Mouse (Mus musculus) limb, embryonic 13.5 days (tissue): Measurements from ENCODE around the gene Lrrc7. TPM values are rescaled to one million over a fixed set of nuclear protein-coding genes. Genes with fewer than 3 reads are reported as not detected.

ENCODE experiments used
- ATAC-seq: fragments of 200-750 bp; cut with Nextera tagmentation; 2 replicates; pipeline ENCODE4 v1.8.0; 2017; ENCODE audit warnings: low read depth, moderate number of reproducible peaks, moderate TSS enrichment; ENCODE audit not compliant: low FRiP score
- H3K27ac ChIP-seq: fragments of 300-500 bp; sonication (generic); 2 replicates; pipeline ENCODE4 v1.5.1; 2015; ENCODE audit warnings: inconsistent platforms, mild to moderate bottlenecking, moderate library complexity
- H3K27me3 ChIP-seq: fragments of 300-500 bp; sonication (generic); 2 replicates; pipeline ENCODE4 v1.6.1; 2015; ENCODE audit warnings: mild to moderate bottlenecking, inconsistent platforms
- H3K36me3 ChIP-seq: fragments of 300-500 bp; sonication (generic); 2 replicates; pipeline ENCODE4 v1.6.1; 2015; ENCODE audit warnings: inconsistent platforms, mild to moderate bottlenecking, moderate library complexity
- H3K4me1 ChIP-seq: fragments of 300-500 bp; sonication (generic); 2 replicates; pipeline ENCODE4 v1.6.1; 2015; ENCODE audit warnings: inconsistent platforms
- H3K4me2 ChIP-seq: fragments of 300-500 bp; sonication (generic); replicated peaks from 2 replicates; pipeline ENCODE4 v1.6.1; 2015; ENCODE audit warnings: inconsistent platforms, mild to moderate bottlenecking, moderate library complexity
- H3K4me3 ChIP-seq: fragments of 300-500 bp; sonication (generic); 2 replicates; pipeline ENCODE4 v1.5.1; 2015; ENCODE audit warnings: moderate library complexity, mild to moderate bottlenecking, inconsistent platforms
- H3K9ac ChIP-seq: fragments of 300-500 bp; sonication (generic); 2 replicates; pipeline ENCODE4 v1.6.1; 2015; ENCODE audit warnings: mild to moderate bottlenecking, inconsistent platforms
- H3K9me3 ChIP-seq: fragments of 300-500 bp; sonication (generic); 2 replicates; pipeline ENCODE4 v1.6.1; 2016; ENCODE audit warnings: inconsistent platforms
- WGBS: fragments of 180-500 bp; shearing (Covaris S2); methylation state at CpG from one replicate; pipeline ENCODE4 v1.1.7; 2015; 5-methylcytosine and 5-hydroxymethylcytosine counted together
- polyA plus RNA-seq: library from polyadenylated mRNA; unstranded; fragments of >200 nt; fragmentation: Nextera tagmentation; extraction: Ambion mirVana; gene quantifications from 2 replicates; pipeline ENCODE4 v1.2.1, GENCODE M21; 2015

Lrrc7 gene
- polyA plus RNA-seq, 1 experiment from 2014 or later: 1.4 TPM

- no peaks in the 10 kb centered on the region for H3K36me3 ChIP-seq
- no peaks in the 10 kb centered on the region for H3K4me1 ChIP-seq
- WGBS: 84% methylated on average over 3 of the region's 3 CpGs
- no peak overlapping the region for H3K4me3 ChIP-seq
- no peak overlapping the region for H3K9ac ChIP-seq
- H3K4me2 ChIP-seq: no peak overlapping the region
- no peak overlapping the region for H3K27ac ChIP-seq
- H3K9me3 ChIP-seq: no peaks in the 10 kb centered on the region
- no peak for ATAC-seq
- no peaks in the 10 kb centered on the region for H3K27me3 ChIP-seq
Observed at GRCm38 (mm10) chr3:158091601-158092000, 470.4 kb downstream of the Lrrc7 start.

GRCm38 (mm10) chr3:158077828-158078227, 484.2 kb downstream of the Lrrc7 start:
- Histone ChIP-seq H3K4me2 (no peak overlapping the region), H3K9me3 (no peaks in the 10 kb centered on the region), H3K9ac (no peak overlapping the region), H3K27ac (no peak overlapping the region), H3K27me3 (no peaks in the 10 kb centered on the region), H3K4me3 (no peak overlapping the region), H3K36me3 (no peaks in the 10 kb centered on the region), H3K4me1 (no peaks in the 10 kb centered on the region)
- no peak for ATAC-seq
- WGBS: 73% methylated on average over 5 of the region's 5 CpGs

- no peak overlapping the region for H3K9ac ChIP-seq
- H3K27me3 ChIP-seq: no peaks in the 10 kb centered on the region
- no peaks in the 10 kb centered on the region for H3K9me3 ChIP-seq
- no peak overlapping the region for H3K4me3 ChIP-seq
- no peak for ATAC-seq
- H3K4me1 ChIP-seq: no peaks in the 10 kb centered on the region
- no peak overlapping the region for H3K27ac ChIP-seq
- 54% methylated on average over 1 of the region's 1 CpGs for WGBS
- no peaks in the 10 kb centered on the region for H3K36me3 ChIP-seq
- no peak overlapping the region for H3K4me2 ChIP-seq
Observed at GRCm38 (mm10) chr3:158077380-158077772, 484.6 kb downstream of the Lrrc7 start.

- no peak overlapping the region for H3K27ac ChIP-seq
- no peaks in the 10 kb centered on the region for H3K9me3 ChIP-seq
- H3K4me3 ChIP-seq: no peak overlapping the region
- WGBS: 45% methylated on average over 4 of the region's 4 CpGs
- no peak overlapping the region for H3K9ac ChIP-seq
- no peak for ATAC-seq
- H3K4me1 ChIP-seq: no peaks in the 10 kb centered on the region
- H3K4me2 ChIP-seq: no peak overlapping the region
- no peaks in the 10 kb centered on the region for H3K36me3 ChIP-seq
- H3K27me3 ChIP-seq: no peaks in the 10 kb centered on the region
Observed at GRCm38 (mm10) chr3:158076685-158077379, 485.2 kb downstream of the Lrrc7 start.

- Histone ChIP-seq H3K4me2 (no peak overlapping the region), H3K9ac (no peak overlapping the region), H3K4me3 (no peak overlapping the region), H3K9me3 (no peaks in the 10 kb centered on the region), H3K4me1 (no peaks in the 10 kb centered on the region), H3K36me3 (0 out of 2 replicates have a peak, but pooled peaks cover 7% of the 10 kb centered on the region), H3K27me3 (no peaks in the 10 kb centered on the region), H3K27ac (no peak overlapping the region)
- 87% methylated on average over 2 of the region's 2 CpGs for whole genome bisulfite sequencing
- ATAC-seq: no peak
Observed at GRCm38 (mm10) chr3:158075004-158075403, 487.0 kb downstream of the Lrrc7 start.

GRCm38 (mm10) chr3:158068613-158069263, 493.3 kb downstream of the Lrrc7 start:
- 32% methylated on average over 9 of the region's 9 CpGs for WGBS
- no peak for ATAC-seq
- H3K4me1 ChIP-seq: peaks cover 4% of the 10 kb centered on the region; the same call in 1 of the 2 replicates

GRCm38 (mm10) chr3:158067916-158068315, 494.1 kb downstream of the Lrrc7 start:
- WGBS: 46% methylated on average over 7 of the region's 7 CpGs
- no peaks in the 10 kb centered on the region for H3K9me3 ChIP-seq
- no peak for ATAC-seq
- H3K36me3 ChIP-seq: peaks cover 29% of the 10 kb centered on the region; the same call in 1 of the 2 replicates
- H3K4me3 ChIP-seq: no peak overlapping the region
- no peak overlapping the region for H3K4me2 ChIP-seq
- H3K27me3 ChIP-seq: no peaks in the 10 kb centered on the region
- peaks cover 4% of the 10 kb centered on the region; the same call in 1 of the 2 replicates for H3K4me1 ChIP-seq
- H3K27ac ChIP-seq: no peak overlapping the region
- H3K9ac ChIP-seq: no peak overlapping the region

More at GRCm38 (mm10) chr3:158068613-158069263, 493.3 kb downstream of the Lrrc7 start:
- Histone ChIP-seq H3K36me3 (peaks cover 29% of the 10 kb centered on the region; the same call in 1 of the 2 replicates), H3K27me3 (no peaks in the 10 kb centered on the region), H3K27ac (no peak overlapping the region; the same call in 1 of the 2 replicates), H3K4me2 (0 out of 2 replicates have a peak overlapping the region, but pooled peaks have one; percentile 5), H3K9ac (no peak overlapping the region), H3K4me3 (no peak overlapping the region), H3K9me3 (no peaks in the 10 kb centered on the region)

GRCm38 (mm10) chr3:158065256-158065655, 496.8 kb downstream of the Lrrc7 start:
- Histone ChIP-seq H3K4me1 (peaks cover 4% of the 10 kb centered on the region; the same call in 1 of the 2 replicates), H3K27me3 (no peaks in the 10 kb centered on the region), H3K9me3 (no peaks in the 10 kb centered on the region), H3K36me3 (peaks cover 30% of the 10 kb centered on the region), H3K27ac (no peak overlapping the region), H3K9ac (no peak overlapping the region), H3K4me2 (no peak overlapping the region), H3K4me3 (no peak overlapping the region)
- 98% methylated on average over 2 of the region's 2 CpGs for WGBS
- ATAC-seq: no peak

- H3K4me1 ChIP-seq: no peaks in the 10 kb centered on the region
- H3K27ac ChIP-seq: no peak overlapping the region
- no peaks in the 10 kb centered on the region for H3K9me3 ChIP-seq
- H3K36me3 ChIP-seq: peaks cover 50% of the 10 kb centered on the region
- H3K4me3 ChIP-seq: no peak overlapping the region
- no peaks in the 10 kb centered on the region for H3K27me3 ChIP-seq
- ATAC-seq: no peak
- 94% methylated on average over 5 of the region's 5 CpGs for WGBS
- no peak overlapping the region for H3K9ac ChIP-seq
- H3K4me2 ChIP-seq: no peak overlapping the region
Observed at GRCm38 (mm10) chr3:158061811-158062523, 500.1 kb downstream of the Lrrc7 start.

GRCm38 (mm10) chr3:158060621-158061291, 501.3 kb downstream of the Lrrc7 start:
- no peak for ATAC-seq
- Histone ChIP-seq H3K36me3 (peaks cover 60% of the 10 kb centered on the region), H3K9ac (no peak overlapping the region), H3K9me3 (no peaks in the 10 kb centered on the region), H3K4me3 (no peak overlapping the region), H3K4me1 (no peaks in the 10 kb centered on the region), H3K4me2 (no peak overlapping the region), H3K27ac (no peak overlapping the region), H3K27me3 (no peaks in the 10 kb centered on the region)
- WGBS: 92% methylated on average over 2 of the region's 2 CpGs

GRCm38 (mm10) chr3:158049508-158049907, 512.5 kb downstream of the Lrrc7 start:
- Histone ChIP-seq H3K4me2 (no peak overlapping the region), H3K27me3 (no peaks in the 10 kb centered on the region), H3K4me3 (no peak overlapping the region), H3K9me3 (no peaks in the 10 kb centered on the region), H3K9ac (no peak overlapping the region), H3K36me3 (peaks cover 23% of the 10 kb centered on the region), H3K27ac (no peak overlapping the region), H3K4me1 (no peaks in the 10 kb centered on the region)
- WGBS: 86% methylated on average over 2 of the region's 2 CpGs
- no peak for ATAC-seq

- 89% methylated on average over 2 of the region's 2 CpGs for WGBS
- H3K4me1 ChIP-seq: peaks cover 7% of the 10 kb centered on the region
- H3K4me3 ChIP-seq: no peak overlapping the region
- H3K9me3 ChIP-seq: no peaks in the 10 kb centered on the region
- no peak overlapping the region for H3K9ac ChIP-seq
- no peak overlapping the region for H3K4me2 ChIP-seq
- H3K27ac ChIP-seq: no peak overlapping the region
- H3K36me3 ChIP-seq: no peaks in the 10 kb centered on the region
- H3K27me3 ChIP-seq: no peaks in the 10 kb centered on the region
- ATAC-seq: no peak
Observed at GRCm38 (mm10) chr3:158040755-158041154, 521.3 kb downstream of the Lrrc7 start.
